Mouse (Mus musculus): ENCODE results near the gene Ncam2. TPM values are rescaled to one million over a fixed set of nuclear protein-coding genes. Genes with fewer than 3 reads are reported as not detected.

Gene Ncam2
- total RNA-seq, 1 experiment: 0.13 TPM

DNA sequence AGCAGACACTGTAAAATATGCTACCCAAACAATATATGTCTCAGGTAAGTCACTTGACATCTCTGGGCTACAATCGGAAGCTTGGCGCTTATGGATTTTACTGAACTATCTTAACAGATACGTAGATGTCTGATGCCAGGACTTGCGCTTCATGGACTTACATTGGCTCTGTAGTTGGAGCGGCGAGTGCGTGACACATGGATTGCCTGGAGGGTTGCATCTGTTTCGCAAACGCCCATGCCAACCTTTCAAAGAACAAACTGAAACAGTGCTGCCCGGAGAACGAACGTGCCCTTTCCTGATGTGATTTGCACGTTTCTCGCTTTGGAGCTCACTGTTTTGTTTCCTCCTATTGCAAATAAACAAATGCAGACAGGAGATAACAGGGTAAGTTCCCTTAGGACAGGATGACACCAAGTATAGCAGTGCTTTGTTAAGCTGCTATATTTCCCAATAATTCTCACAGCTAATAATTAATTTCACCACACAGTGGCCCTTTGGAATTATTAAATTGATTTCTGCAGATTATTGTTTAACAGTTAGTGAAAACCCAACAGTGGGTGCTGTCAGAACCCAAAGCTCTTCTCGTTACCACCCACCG lies 12.8 kb upstream of the Ncam2 start:
- TF ChIP-seq ZNF384 (IDR thresholded peaks at IDR 0.05; ENCODE audit: low read depth, low read length) (no peak), MAFK (IDR thresholded peaks at IDR 0.05; ENCODE audit: insufficient read depth, low read depth, low read length) (no peak), ZC3H11A (IDR thresholded peaks at IDR 0.05; ENCODE audit: borderline replicate concordance, low read depth, low read length) (no peak), CHD2 (IDR thresholded peaks at IDR 0.05; ENCODE audit: low read depth, low read length) (no peak), HCFC1 (IDR thresholded peaks at IDR 0.05; ENCODE audit: borderline replicate concordance, insufficient read depth, low read length) (no peak)
- Histone ChIP-seq H3K4me1 (ENCODE audit: control insufficient read depth in 2 of 2, insufficient read depth in 2 of 2, low read length in 2 of 2, poor library complexity in 1 of 2) (no peaks in the 10 kb centered on the region), H3K36me3 (ENCODE audit: control insufficient read depth, insufficient read depth, low read length, poor library complexity, severe bottlenecking) (no peaks in the 10 kb centered on the region), H3K4me3 (ENCODE audit: insufficient read depth in 1 of 2, low read depth in 1 of 2, low read length in 2 of 2, poor library complexity in 1 of 2, severe bottlenecking in 1 of 2) (no peak overlapping the region), H3K27ac (ENCODE audit: insufficient read depth, low read depth, low read length, poor library complexity, severe bottlenecking) (no peak overlapping the region), H3K9me3 (ENCODE audit: control insufficient read depth, insufficient read depth, low read depth, low read length) (no peaks in the 10 kb centered on the region), H3K9ac (ENCODE audit: insufficient read depth, low read depth, low read length, poor library complexity, severe bottlenecking) (no peak overlapping the region)
- in situ Hi-C loops (cut with MboI; ENCODE audit: low sequenced_read_pairs in 2 of 2, unreplicated experiment in 2 of 2): no loop called here
- DNase-seq (ENCODE audit: low read depth, low spot score): no peak

DNA sequence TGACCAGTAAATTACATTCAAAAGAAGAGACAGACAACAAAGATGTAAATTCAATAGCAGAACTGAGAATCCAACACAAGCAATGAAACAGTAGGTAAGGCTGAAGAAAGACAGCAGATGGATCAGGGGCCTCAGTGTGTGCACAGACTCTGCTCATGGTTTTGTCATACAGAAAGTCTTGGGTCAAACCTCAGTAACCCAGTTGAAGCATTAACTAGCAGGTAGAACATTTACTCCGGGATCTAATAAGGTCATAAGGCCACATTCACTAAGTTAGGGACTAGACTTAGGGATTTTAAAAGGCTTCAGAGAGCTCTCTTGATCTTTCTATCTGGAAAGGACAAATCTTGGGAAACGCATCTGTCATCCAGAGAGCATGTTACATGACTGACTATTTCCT lies 8.9 kb upstream of the Ncam2 start:
- Histone ChIP-seq H3K9me3 (ENCODE audit: control insufficient read depth, insufficient read depth, low read depth, low read length) (no peaks in the 10 kb centered on the region), H3K4me3 (ENCODE audit: insufficient read depth in 1 of 2, low read depth in 1 of 2, low read length in 2 of 2, poor library complexity in 1 of 2, severe bottlenecking in 1 of 2) (no peak overlapping the region), H3K4me1 (ENCODE audit: control insufficient read depth in 2 of 2, insufficient read depth in 2 of 2, low read length in 2 of 2, poor library complexity in 1 of 2) (no peaks in the 10 kb centered on the region), H3K27ac (ENCODE audit: insufficient read depth, low read depth, low read length, poor library complexity, severe bottlenecking) (no peak overlapping the region), H3K36me3 (ENCODE audit: control insufficient read depth, insufficient read depth, low read length, poor library complexity, severe bottlenecking) (no peaks in the 10 kb centered on the region), H3K9ac (ENCODE audit: insufficient read depth, low read depth, low read length, poor library complexity, severe bottlenecking) (no peak overlapping the region)
- TF ChIP-seq MAFK (IDR thresholded peaks at IDR 0.05; ENCODE audit: insufficient read depth, low read depth, low read length) (no peak), ZC3H11A (IDR thresholded peaks at IDR 0.05; ENCODE audit: borderline replicate concordance, low read depth, low read length) (no peak), CHD2 (IDR thresholded peaks at IDR 0.05; ENCODE audit: low read depth, low read length) (no peak), ZNF384 (IDR thresholded peaks at IDR 0.05; ENCODE audit: low read depth, low read length) (no peak), HCFC1 (IDR thresholded peaks at IDR 0.05; ENCODE audit: borderline replicate concordance, insufficient read depth, low read length) (no peak)
- in situ Hi-C loops (cut with MboI; ENCODE audit: low sequenced_read_pairs in 2 of 2, unreplicated experiment in 2 of 2): no loop called here
- DNase-seq (ENCODE audit: low read depth, low spot score): no peak

DNA sequence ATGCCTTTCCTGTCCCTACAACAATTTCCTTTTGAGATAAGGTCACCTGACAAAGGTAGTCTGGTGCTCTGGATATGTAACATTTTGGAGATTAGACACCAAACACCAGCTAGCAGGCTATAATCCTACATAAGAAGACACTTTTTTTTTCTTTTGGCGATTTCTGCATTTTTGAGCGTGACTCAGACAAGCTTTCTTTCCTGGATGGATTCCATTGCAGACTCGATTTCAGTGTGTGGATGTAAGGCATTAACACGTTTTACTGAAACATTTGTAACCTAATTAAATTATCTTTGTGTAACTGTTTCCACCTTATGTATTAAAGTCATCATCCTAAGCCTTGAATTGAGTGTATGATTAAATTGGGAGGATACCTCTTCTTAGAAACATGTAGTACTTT lies 7.9 kb upstream of the Ncam2 start:
- TF ChIP-seq ZNF384 (IDR thresholded peaks at IDR 0.05; ENCODE audit: low read depth, low read length): no peak
- TF ChIP-seq CHD2 (IDR thresholded peaks at IDR 0.05; ENCODE audit: low read depth, low read length): no peak
- TF ChIP-seq ZC3H11A (IDR thresholded peaks at IDR 0.05; ENCODE audit: borderline replicate concordance, low read depth, low read length): no peak
- no peak for TF ChIP-seq MAFK (IDR thresholded peaks at IDR 0.05; ENCODE audit: insufficient read depth, low read depth, low read length)
- TF ChIP-seq HCFC1 (IDR thresholded peaks at IDR 0.05; ENCODE audit: borderline replicate concordance, insufficient read depth, low read length): no peak
- Histone ChIP-seq H3K36me3 (ENCODE audit: control insufficient read depth, insufficient read depth, low read length, poor library complexity, severe bottlenecking) (no peaks in the 10 kb centered on the region), H3K27ac (ENCODE audit: insufficient read depth, low read depth, low read length, poor library complexity, severe bottlenecking) (no peak overlapping the region), H3K9ac (ENCODE audit: insufficient read depth, low read depth, low read length, poor library complexity, severe bottlenecking) (no peak overlapping the region), H3K9me3 (ENCODE audit: control insufficient read depth, insufficient read depth, low read depth, low read length) (no peaks in the 10 kb centered on the region), H3K4me1 (ENCODE audit: control insufficient read depth in 2 of 2, insufficient read depth in 2 of 2, low read length in 2 of 2, poor library complexity in 1 of 2) (no peaks in the 10 kb centered on the region), H3K4me3 (ENCODE audit: insufficient read depth in 1 of 2, low read depth in 1 of 2, low read length in 2 of 2, poor library complexity in 1 of 2, severe bottlenecking in 1 of 2) (no peak overlapping the region)
- DNase-seq (ENCODE audit: low read depth, low spot score): no peak
- in situ Hi-C loops (cut with MboI; ENCODE audit: low sequenced_read_pairs in 2 of 2, unreplicated experiment in 2 of 2): no loop called here

DNA sequence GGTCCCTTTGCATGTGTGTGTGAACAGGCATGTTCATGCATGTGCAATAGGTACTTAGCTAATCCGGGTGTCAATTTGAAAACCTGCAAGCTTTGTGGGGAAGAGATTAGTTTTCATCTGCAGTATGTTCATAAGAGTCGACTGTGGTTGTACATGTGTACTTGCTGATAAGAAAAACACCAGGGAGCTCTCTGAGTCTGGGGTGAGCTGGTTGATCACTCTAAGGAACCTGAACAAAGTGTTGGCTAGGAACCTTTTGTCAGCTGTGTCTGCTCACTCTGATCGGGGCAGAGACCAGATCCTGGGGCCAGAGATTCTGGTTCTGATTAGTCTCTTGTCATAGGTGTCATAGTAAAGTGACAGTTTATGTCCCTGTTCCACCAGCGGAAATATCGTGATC lies 1.0 kb upstream of the Ncam2 start:
- Histone ChIP-seq H3K36me3 (ENCODE audit: control insufficient read depth, insufficient read depth, low read length, poor library complexity, severe bottlenecking) (no peaks in the 10 kb centered on the region), H3K9ac (ENCODE audit: insufficient read depth, low read depth, low read length, poor library complexity, severe bottlenecking) (no peak overlapping the region), H3K4me3 (ENCODE audit: insufficient read depth in 1 of 2, low read depth in 1 of 2, low read length in 2 of 2, poor library complexity in 1 of 2, severe bottlenecking in 1 of 2) (no peak overlapping the region), H3K4me1 (ENCODE audit: control insufficient read depth in 2 of 2, insufficient read depth in 2 of 2, low read length in 2 of 2, poor library complexity in 1 of 2) (no peaks in the 10 kb centered on the region), H3K27ac (ENCODE audit: insufficient read depth, low read depth, low read length, poor library complexity, severe bottlenecking) (no peak overlapping the region), H3K9me3 (ENCODE audit: control insufficient read depth, insufficient read depth, low read depth, low read length) (no peaks in the 10 kb centered on the region)
- in situ Hi-C loops (cut with MboI; ENCODE audit: low sequenced_read_pairs in 2 of 2, unreplicated experiment in 2 of 2): no loop called here
- no peak for TF ChIP-seq ZC3H11A (IDR thresholded peaks at IDR 0.05; ENCODE audit: borderline replicate concordance, low read depth, low read length)
- no peak for TF ChIP-seq HCFC1 (IDR thresholded peaks at IDR 0.05; ENCODE audit: borderline replicate concordance, insufficient read depth, low read length)
- TF ChIP-seq CHD2 (IDR thresholded peaks at IDR 0.05; ENCODE audit: low read depth, low read length): no peak
- TF ChIP-seq MAFK (IDR thresholded peaks at IDR 0.05; ENCODE audit: insufficient read depth, low read depth, low read length): no peak
- no peak for TF ChIP-seq ZNF384 (IDR thresholded peaks at IDR 0.05; ENCODE audit: low read depth, low read length)
- DNase-seq (ENCODE audit: low read depth, low spot score): no peak

DNA sequence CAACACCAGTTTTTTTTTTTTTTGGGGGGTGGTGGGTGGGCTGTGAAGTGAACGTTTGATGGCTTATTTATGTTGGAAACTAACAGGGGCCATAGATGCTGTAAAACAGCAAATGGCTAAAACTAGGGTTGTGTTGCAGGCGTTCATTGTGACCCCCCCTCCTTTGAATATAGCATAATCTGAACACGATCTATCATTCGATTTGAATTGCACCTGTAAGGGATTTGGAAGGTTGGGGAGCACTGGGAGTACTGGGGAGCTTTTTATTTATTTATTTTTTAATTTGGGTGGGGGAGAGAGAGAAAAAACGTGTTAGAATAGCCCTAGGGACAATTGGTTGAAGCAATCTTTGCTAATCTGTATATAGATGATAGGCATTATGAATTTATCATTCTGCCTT lies 974 bp downstream of the Ncam2 start:
- H3K27ac ChIP-seq (ENCODE audit: insufficient read depth, low read depth, low read length, poor library complexity, severe bottlenecking): no peak overlapping the region
- H3K9ac ChIP-seq (ENCODE audit: insufficient read depth, low read depth, low read length, poor library complexity, severe bottlenecking): no peak overlapping the region
- in situ Hi-C loops (cut with MboI; ENCODE audit: low sequenced_read_pairs in 2 of 2, unreplicated experiment in 2 of 2): no loop called here
- H3K4me1 ChIP-seq (ENCODE audit: control insufficient read depth in 2 of 2, insufficient read depth in 2 of 2, low read length in 2 of 2, poor library complexity in 1 of 2): no peaks in the 10 kb centered on the region
- H3K4me3 ChIP-seq (ENCODE audit: insufficient read depth in 1 of 2, low read depth in 1 of 2, low read length in 2 of 2, poor library complexity in 1 of 2, severe bottlenecking in 1 of 2): no peak overlapping the region
- DNase-seq (ENCODE audit: low read depth, low spot score): no peak
- no peaks in the 10 kb centered on the region for H3K36me3 ChIP-seq (ENCODE audit: control insufficient read depth, insufficient read depth, low read length, poor library complexity, severe bottlenecking)
- H3K9me3 ChIP-seq (ENCODE audit: control insufficient read depth, insufficient read depth, low read depth, low read length): no peaks in the 10 kb centered on the region
- TF ChIP-seq ZC3H11A (IDR thresholded peaks at IDR 0.05; ENCODE audit: borderline replicate concordance, low read depth, low read length) (no peak), MAFK (IDR thresholded peaks at IDR 0.05; ENCODE audit: insufficient read depth, low read depth, low read length) (no peak), HCFC1 (IDR thresholded peaks at IDR 0.05; ENCODE audit: borderline replicate concordance, insufficient read depth, low read length) (no peak), ZNF384 (IDR thresholded peaks at IDR 0.05; ENCODE audit: low read depth, low read length) (no peak), CHD2 (IDR thresholded peaks at IDR 0.05; ENCODE audit: low read depth, low read length) (no peak)

Measured in ES-E14 (cell line).